Mouse (Mus musculus): Measurements from ENCODE around the gene Tmem150a. TPM values are rescaled to one million over a fixed set of nuclear protein-coding genes. Genes with fewer than 3 reads are reported as not detected.

Gene Tmem150a
- polyA plus RNA-seq, 1 experiment from 2014 or later = 4.6 TPM

DNA sequence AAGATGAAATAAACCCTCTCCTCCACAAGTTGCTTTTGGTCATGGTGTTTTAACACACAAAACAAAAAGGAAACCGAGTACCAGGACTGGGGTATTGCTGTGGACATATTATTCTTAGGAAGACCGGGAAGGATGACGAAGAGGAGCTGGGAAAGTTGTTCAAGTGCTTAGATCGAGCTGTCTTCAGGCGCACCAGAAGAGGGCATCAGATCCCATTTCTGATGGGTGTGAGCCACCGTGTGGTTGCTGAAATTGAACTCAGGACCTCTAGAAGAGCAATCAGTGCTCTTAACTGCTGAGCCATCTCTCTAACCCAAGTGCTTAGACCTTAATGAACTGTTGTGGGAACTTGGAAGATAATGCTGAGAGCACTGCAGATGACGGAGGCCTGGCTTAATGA lies 8.8 kb downstream of the Tmem150a start:
- no peak for ATAC-seq (replicated peaks; ENCODE audit: low FRiP score)
- no peak overlapping the region for H3K4me3 ChIP-seq (ENCODE audit: low read depth, low read length)
- no peaks in the 10 kb centered on the region for H3K36me3 ChIP-seq (ENCODE audit: control insufficient read depth, insufficient read depth, low read length)
- H3K27me3 ChIP-seq (ENCODE audit: control insufficient read depth, insufficient read depth, low read length) = no peaks in the 10 kb centered on the region
- H3K9ac ChIP-seq (ENCODE audit: low read length) = no peak overlapping the region
- DNase-seq (ENCODE audit: low spot score) = no peak
- peaks cover 5% of the 10 kb centered on the region; the same call in 1 of the 2 replicates for H3K4me1 ChIP-seq (replicated peaks; ENCODE audit: control insufficient read depth, insufficient read depth, low read length)
- no peaks in the 10 kb centered on the region for H3K9me3 ChIP-seq (ENCODE audit: control insufficient read depth, low read length)
- no peak overlapping the region for H3K27ac ChIP-seq (ENCODE audit: low read depth, low read length)
- 44% methylated on average over 7 of the region's 7 CpGs for WGBS
- no peak overlapping the region for H3K4me2 ChIP-seq (ENCODE audit: low read depth, low read length, severe bottlenecking)

- Histone ChIP-seq H3K27ac (ENCODE audit: low read depth, low read length) (no peak overlapping the region), H3K27me3 (ENCODE audit: control insufficient read depth, insufficient read depth, low read length) (no peaks in the 10 kb centered on the region), H3K36me3 (ENCODE audit: control insufficient read depth, insufficient read depth, low read length) (no peaks in the 10 kb centered on the region), H3K4me1 (replicated peaks; ENCODE audit: control insufficient read depth, insufficient read depth, low read length) (peaks cover 5% of the 10 kb centered on the region; the same call in 1 of the 2 replicates), H3K4me2 (ENCODE audit: low read depth, low read length, severe bottlenecking) (no peak overlapping the region), H3K9ac (ENCODE audit: low read length) (no peak overlapping the region), H3K4me3 (ENCODE audit: low read depth, low read length) (no peak overlapping the region), H3K9me3 (ENCODE audit: control insufficient read depth, low read length) (no peaks in the 10 kb centered on the region)
- WGBS = 70% methylated on average over 6 of the region's 6 CpGs
- ATAC-seq (replicated peaks; ENCODE audit: low FRiP score) (no peak), DNase-seq (ENCODE audit: low spot score) (no peak)
These were observed 9.7 kb downstream of the Tmem150a start for GRCm38 (mm10) chr6:72364985-72365384.

- Histone ChIP-seq H3K9me3 (ENCODE audit: control insufficient read depth, low read length) (no peaks in the 10 kb centered on the region), H3K27me3 (ENCODE audit: control insufficient read depth, insufficient read depth, low read length) (no peaks in the 10 kb centered on the region), H3K4me2 (ENCODE audit: low read depth, low read length, severe bottlenecking) (no peak overlapping the region), H3K4me1 (replicated peaks; ENCODE audit: control insufficient read depth, insufficient read depth, low read length) (peaks cover 5% of the 10 kb centered on the region; the same call in 1 of the 2 replicates), H3K4me3 (ENCODE audit: low read depth, low read length) (no peak overlapping the region), H3K36me3 (ENCODE audit: control insufficient read depth, insufficient read depth, low read length) (no peaks in the 10 kb centered on the region), H3K9ac (ENCODE audit: low read length) (no peak overlapping the region), H3K27ac (ENCODE audit: low read depth, low read length) (no peak overlapping the region)
- WGBS = 66% methylated on average over 3 of the region's 3 CpGs
- no peak for DNase-seq (ENCODE audit: low spot score)
- no peak for ATAC-seq (replicated peaks; ENCODE audit: low FRiP score)
These were observed 11.1 kb downstream of the Tmem150a start for GRCm38 (mm10) chr6:72366304-72366703.

- Histone ChIP-seq H3K9ac (ENCODE audit: low read length) (no peak within 1 kb of the TSS), H3K4me1 (replicated peaks; ENCODE audit: control insufficient read depth, insufficient read depth, low read length) (peaks cover 5% of the 10 kb centered on the region; the same call in 1 of the 2 replicates), H3K36me3 (ENCODE audit: control insufficient read depth, insufficient read depth, low read length) (no peaks in the 10 kb centered on the region), H3K27ac (ENCODE audit: low read depth, low read length) (no peak within 1 kb of the TSS), H3K27me3 (ENCODE audit: control insufficient read depth, insufficient read depth, low read length) (no peaks in the 10 kb centered on the region), H3K9me3 (ENCODE audit: control insufficient read depth, low read length) (no peaks in the 10 kb centered on the region), H3K4me3 (ENCODE audit: low read depth, low read length) (no peak within 1 kb of the TSS), H3K4me2 (ENCODE audit: low read depth, low read length, severe bottlenecking) (no peak within 1 kb of the TSS)
- ATAC-seq (replicated peaks; ENCODE audit: low FRiP score) (no peak), DNase-seq (ENCODE audit: low spot score) (no peak)
- WGBS = 80% methylated on average over 4 of the region's 4 CpGs
These were observed 11.7 kb downstream of the Tmem150a start, which contains the start of gene Rnf181 for GRCm38 (mm10) chr6:72366844-72367443. Rnf181 (minus strand) TSS chr6:72366956.

GRCm38 (mm10) chr6:72367460-72367974 lies 12.3 kb downstream of the Tmem150a start:
- Histone ChIP-seq H3K9me3 (ENCODE audit: control insufficient read depth, low read length) (no peaks in the 10 kb centered on the region), H3K4me1 (replicated peaks; ENCODE audit: control insufficient read depth, insufficient read depth, low read length) (peaks cover 5% of the 10 kb centered on the region; the same call in 1 of the 2 replicates), H3K4me2 (ENCODE audit: low read depth, low read length, severe bottlenecking) (no peak overlapping the region), H3K36me3 (ENCODE audit: control insufficient read depth, insufficient read depth, low read length) (no peaks in the 10 kb centered on the region), H3K9ac (ENCODE audit: low read length) (no peak overlapping the region), H3K27ac (ENCODE audit: low read depth, low read length) (no peak overlapping the region), H3K27me3 (ENCODE audit: control insufficient read depth, insufficient read depth, low read length) (no peaks in the 10 kb centered on the region), H3K4me3 (ENCODE audit: low read depth, low read length) (no peak overlapping the region)
- DNase-seq (ENCODE audit: low spot score) (no peak), ATAC-seq (replicated peaks; ENCODE audit: low FRiP score) (no peak)
- WGBS = 74% methylated on average over 4 of the region's 4 CpGs

DNA sequence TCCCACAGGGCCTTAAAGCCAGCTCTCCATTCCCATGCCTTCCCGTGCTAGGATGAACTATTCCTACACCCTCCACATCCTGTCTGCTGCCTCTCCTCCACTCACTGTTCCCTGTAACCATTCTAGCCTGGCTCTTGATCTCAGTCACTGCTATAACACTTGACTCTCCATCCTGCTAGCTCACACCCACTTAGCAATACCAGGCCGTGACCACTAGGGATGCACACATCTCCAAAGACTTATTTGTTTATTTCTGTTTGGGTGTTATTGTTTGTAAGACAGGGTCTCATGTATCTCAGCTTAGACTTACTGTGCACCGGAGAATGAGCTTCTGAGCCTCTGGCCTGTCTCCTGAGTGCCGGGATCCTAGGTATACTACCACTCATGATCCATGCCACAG lies 14.3 kb downstream of the Tmem150a start:
- no peak for ATAC-seq (replicated peaks; ENCODE audit: low FRiP score)

DNA sequence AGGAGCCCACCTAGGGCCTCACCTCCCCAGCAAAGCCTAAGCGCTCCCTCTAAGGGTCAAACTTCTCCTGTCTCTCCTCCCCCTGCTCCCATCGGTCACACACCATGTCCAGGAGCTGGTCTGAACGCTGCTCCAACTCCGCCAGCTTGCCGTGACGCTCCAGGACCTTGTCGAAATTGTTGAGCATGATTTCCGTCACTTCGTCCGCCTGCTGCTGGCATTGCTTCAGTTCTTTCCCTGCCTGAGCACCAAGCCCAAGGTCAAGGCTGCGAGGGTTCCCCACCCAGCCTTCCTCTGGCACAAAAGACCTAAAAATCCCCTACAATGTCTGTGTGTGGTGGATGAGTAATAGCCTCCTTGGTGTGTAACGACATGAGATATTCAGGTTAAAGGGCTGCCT lies 14.8 kb downstream of the Tmem150a start:
- ATAC-seq (replicated peaks; ENCODE audit: low FRiP score) (no peak), DNase-seq (ENCODE audit: low spot score) (no peak)
- H3K4me1 ChIP-seq (replicated peaks; ENCODE audit: control insufficient read depth, insufficient read depth, low read length) = no peaks in the 10 kb centered on the region
- no peak overlapping the region for H3K4me3 ChIP-seq (ENCODE audit: low read depth, low read length)
- 85% methylated on average over 12 of the region's 12 CpGs for WGBS
- H3K9ac ChIP-seq (ENCODE audit: low read length) = no peak overlapping the region
- H3K27me3 ChIP-seq (ENCODE audit: control insufficient read depth, insufficient read depth, low read length) = no peaks in the 10 kb centered on the region
- H3K36me3 ChIP-seq (ENCODE audit: control insufficient read depth, insufficient read depth, low read length) = no peaks in the 10 kb centered on the region
- H3K4me2 ChIP-seq (ENCODE audit: low read depth, low read length, severe bottlenecking) = no peak overlapping the region
- H3K9me3 ChIP-seq (ENCODE audit: control insufficient read depth, low read length) = no peaks in the 10 kb centered on the region
- H3K27ac ChIP-seq (ENCODE audit: low read depth, low read length) = no peak overlapping the region

More for the DNA sequence above, 14.3 kb downstream of the Tmem150a start:
- no peaks in the 10 kb centered on the region for H3K27me3 ChIP-seq (ENCODE audit: control insufficient read depth, insufficient read depth, low read length)
- no peak overlapping the region for H3K4me3 ChIP-seq (ENCODE audit: low read depth, low read length)
- no peak for DNase-seq (ENCODE audit: low spot score)
- no peaks in the 10 kb centered on the region for H3K36me3 ChIP-seq (ENCODE audit: control insufficient read depth, insufficient read depth, low read length)
- no peaks in the 10 kb centered on the region for H3K4me1 ChIP-seq (replicated peaks; ENCODE audit: control insufficient read depth, insufficient read depth, low read length)
- H3K4me2 ChIP-seq (ENCODE audit: low read depth, low read length, severe bottlenecking) = no peak overlapping the region
- 83% methylated on average over 4 of the region's 4 CpGs for WGBS
- H3K9ac ChIP-seq (ENCODE audit: low read length) = no peak overlapping the region
- H3K9me3 ChIP-seq (ENCODE audit: control insufficient read depth, low read length) = no peaks in the 10 kb centered on the region
- no peak overlapping the region for H3K27ac ChIP-seq (ENCODE audit: low read depth, low read length)

DNA sequence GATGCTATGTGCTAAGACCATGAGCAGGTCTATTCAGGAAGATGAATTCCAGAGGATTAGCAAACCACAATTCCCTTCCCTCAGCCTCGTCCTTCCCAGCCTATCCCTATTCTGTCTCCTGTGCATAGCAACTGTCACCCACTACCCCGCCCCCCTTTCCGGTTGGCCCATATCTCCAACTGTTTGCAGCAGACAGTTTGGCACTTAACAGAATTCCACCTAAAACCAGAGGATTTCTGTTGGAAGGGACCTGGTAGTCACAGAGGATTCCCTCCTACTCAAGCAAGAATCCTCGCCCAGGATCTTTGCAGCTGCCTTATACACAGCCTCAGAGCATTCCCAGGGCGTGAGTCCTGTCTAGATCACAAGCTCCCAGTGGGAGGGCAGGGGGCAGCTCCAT lies 15.9 kb downstream of the Tmem150a start:
- Histone ChIP-seq H3K4me2 (ENCODE audit: low read depth, low read length, severe bottlenecking) (no peak overlapping the region), H3K4me1 (replicated peaks; ENCODE audit: control insufficient read depth, insufficient read depth, low read length) (no peaks in the 10 kb centered on the region), H3K27me3 (ENCODE audit: control insufficient read depth, insufficient read depth, low read length) (no peaks in the 10 kb centered on the region), H3K36me3 (ENCODE audit: control insufficient read depth, insufficient read depth, low read length) (no peaks in the 10 kb centered on the region), H3K9ac (ENCODE audit: low read length) (no peak overlapping the region), H3K27ac (ENCODE audit: low read depth, low read length) (no peak overlapping the region), H3K4me3 (ENCODE audit: low read depth, low read length) (no peak overlapping the region), H3K9me3 (ENCODE audit: control insufficient read depth, low read length) (no peaks in the 10 kb centered on the region)
- ATAC-seq (replicated peaks; ENCODE audit: low FRiP score) (no peak), DNase-seq (ENCODE audit: low spot score) (no peak)
- 53% methylated on average over 5 of the region's 5 CpGs for WGBS

DNA sequence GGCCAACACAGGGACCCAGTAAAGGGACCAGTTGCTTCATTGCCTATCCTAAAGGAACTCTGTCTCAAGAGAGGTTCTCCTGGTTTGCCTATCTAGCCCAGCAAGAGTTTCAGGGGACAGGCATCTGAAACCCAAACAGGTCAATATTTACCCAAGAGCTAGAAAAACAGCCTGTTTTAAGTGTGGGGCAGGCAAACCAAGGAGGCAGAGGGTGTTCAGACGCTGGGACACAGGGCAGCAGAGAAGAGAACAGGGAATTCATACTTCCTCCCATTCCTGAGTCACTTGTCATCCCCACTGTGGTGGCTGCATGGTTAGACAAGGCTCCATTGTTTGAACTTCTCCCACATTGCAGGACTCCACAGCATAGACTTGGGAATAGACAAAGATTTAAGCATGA lies 16.3 kb downstream of the Tmem150a start:
- H3K9ac ChIP-seq (ENCODE audit: low read length) = no peak overlapping the region
- no peaks in the 10 kb centered on the region for H3K4me1 ChIP-seq (replicated peaks; ENCODE audit: control insufficient read depth, insufficient read depth, low read length)
- H3K36me3 ChIP-seq (ENCODE audit: control insufficient read depth, insufficient read depth, low read length) = no peaks in the 10 kb centered on the region
- no peak overlapping the region for H3K27ac ChIP-seq (ENCODE audit: low read depth, low read length)
- ATAC-seq (replicated peaks; ENCODE audit: low FRiP score) (no peak), DNase-seq (ENCODE audit: low spot score) (no peak)
- H3K4me3 ChIP-seq (ENCODE audit: low read depth, low read length) = no peak overlapping the region
- no peak overlapping the region for H3K4me2 ChIP-seq (ENCODE audit: low read depth, low read length, severe bottlenecking)
- whole genome bisulfite sequencing = 29% methylated on average over 1 of the region's 1 CpGs
- H3K27me3 ChIP-seq (ENCODE audit: control insufficient read depth, insufficient read depth, low read length) = no peaks in the 10 kb centered on the region
- H3K9me3 ChIP-seq (ENCODE audit: control insufficient read depth, low read length) = no peaks in the 10 kb centered on the region

Measured in forebrain, embryonic 11.5 days (tissue).